Mouse (Mus musculus) CD4-positive, CD25-positive, alpha-beta regulatory T cell (primary cell): ENCODE measurements around the gene Taar5. TPM values are rescaled to one million over a fixed set of nuclear protein-coding genes. Genes with fewer than 3 reads are reported as not detected.

Experiments used
- polyA plus RNA-seq: library from polyadenylated mRNA; unstranded; fragments of 100-300 nt; shearing (Covaris generic); gene quantifications from one replicate; pipeline ENCODE4 v1.2.1, GENCODE M21; 2017

Gene Taar5
- polyA plus RNA-seq, result not detected

DNA sequence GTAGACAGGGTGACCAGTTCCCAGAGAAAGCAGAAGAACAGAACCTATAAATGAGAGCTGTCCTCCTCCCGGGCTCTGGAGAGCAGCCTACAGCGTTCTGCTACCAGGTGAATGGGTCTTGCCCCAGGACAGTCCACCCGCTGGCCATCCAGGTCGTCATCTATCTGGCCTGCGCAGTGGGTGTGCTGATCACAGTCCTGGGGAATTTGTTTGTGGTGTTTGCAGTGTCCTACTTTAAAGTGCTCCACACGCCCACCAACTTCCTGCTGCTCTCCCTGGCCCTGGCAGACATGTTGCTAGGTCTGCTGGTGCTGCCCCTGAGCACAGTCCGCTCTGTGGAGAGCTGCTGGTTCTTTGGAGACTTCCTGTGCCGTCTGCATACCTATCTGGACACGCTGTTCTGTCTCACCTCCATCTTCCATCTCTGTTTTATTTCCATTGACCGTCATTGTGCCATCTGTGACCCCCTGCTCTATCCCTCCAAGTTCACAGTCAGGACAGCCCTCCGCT, at the start of gene Taar5:
Gene Taar5 (plus strand): TSS at position 51 of the 510 bp plus-strand sequence.

GRCm38 (mm10) chr10:23938312-23938711, 32.2 kb upstream of the Taar5 start, which contains the start of gene Taar2:
TSS of gene Taar2 (plus strand) at chr10:23938572.

DNA sequence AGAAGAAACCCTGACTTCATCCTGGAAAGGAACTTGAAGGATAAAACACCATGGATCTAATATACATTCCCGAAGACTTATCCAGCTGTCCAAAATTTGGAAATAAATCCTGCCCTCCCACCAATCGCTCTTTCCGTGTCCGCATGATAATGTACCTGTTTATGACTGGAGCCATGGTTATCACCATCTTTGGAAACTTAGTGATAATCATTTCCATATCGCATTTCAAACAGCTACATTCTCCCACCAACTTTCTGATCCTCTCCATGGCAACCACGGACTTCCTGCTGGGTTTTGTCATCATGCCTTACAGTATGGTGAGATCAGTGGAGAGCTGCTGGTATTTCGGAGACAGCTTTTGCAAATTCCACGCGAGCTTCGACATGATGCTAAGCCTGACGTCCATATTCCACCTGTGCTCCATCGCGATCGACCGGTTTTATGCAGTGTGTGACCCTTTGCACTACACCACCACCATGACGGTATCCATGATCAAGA, 20.9 kb upstream of the Taar5 start, which contains the start of gene Taar3:
Gene Taar3 (plus strand): TSS at position 51 of the 498 bp plus-strand sequence.

DNA sequence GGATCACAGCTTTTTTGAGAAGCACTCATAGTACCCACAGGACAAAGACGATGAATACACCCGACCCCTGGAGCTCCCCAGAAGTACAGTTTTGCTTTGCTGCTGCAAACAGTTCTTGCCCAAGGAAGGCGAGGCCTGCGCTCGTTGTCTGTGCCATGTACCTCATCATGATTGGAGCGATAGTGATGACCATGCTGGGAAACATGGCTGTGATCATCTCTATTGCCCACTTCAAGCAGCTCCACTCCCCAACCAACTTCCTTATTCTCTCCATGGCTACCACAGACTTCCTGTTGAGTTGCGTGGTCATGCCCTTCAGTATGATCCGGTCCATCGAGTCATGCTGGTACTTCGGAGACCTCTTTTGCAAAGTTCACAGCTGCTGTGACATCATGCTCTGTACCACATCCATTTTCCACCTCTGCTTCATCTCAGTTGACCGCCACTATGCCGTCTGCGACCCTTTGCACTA, 10.0 kb upstream of the Taar5 start, which contains the start of gene Taar4:
Gene Taar4 (plus strand): TSS at position 51 of the 472 bp plus-strand sequence.

DNA sequence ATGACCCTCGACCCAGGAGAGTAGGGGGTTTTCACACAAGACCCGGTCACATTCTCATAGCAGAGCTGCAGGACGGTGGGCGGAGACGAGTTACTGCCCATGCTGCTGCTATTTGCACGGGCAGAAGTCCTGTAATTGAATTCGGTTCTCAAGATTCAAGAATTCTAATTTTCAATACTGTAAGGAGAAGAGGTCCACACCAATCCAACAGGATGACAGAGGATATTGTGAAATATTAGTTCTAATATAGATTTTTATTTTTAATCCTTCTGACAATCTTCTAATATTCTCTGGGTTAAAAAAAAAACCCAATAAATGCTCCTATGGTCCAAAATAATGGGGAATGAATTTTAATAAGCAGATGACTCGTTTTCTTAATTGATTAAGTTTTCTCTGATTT, 15.0 kb downstream of the Taar5 start, which contains the start of gene Taar6:
Gene Taar6 (minus strand): TSS at position 101 of the 400 bp plus-strand sequence.

DNA sequence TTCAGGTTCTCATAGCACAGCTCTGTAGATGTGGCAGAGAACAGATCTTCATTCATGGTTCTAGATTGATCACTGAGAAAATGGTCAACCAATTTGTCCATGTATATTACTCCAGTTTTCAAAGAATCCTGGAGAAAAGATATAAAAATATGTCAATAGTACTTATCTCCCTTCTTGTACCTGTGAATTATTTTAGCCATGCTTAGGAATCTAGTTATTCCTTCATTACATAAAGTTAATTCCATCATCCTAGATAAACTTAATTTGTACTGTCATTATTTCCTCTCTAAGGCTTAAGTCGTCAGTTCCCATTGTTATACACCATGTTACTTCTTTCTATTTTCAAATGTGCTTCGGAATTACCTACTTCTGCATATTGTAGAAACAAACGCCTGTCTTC, 22.9 kb downstream of the Taar5 start, which contains the start of gene Taar7a:
Gene Taar7a (minus strand): TSS at position 101 of the 400 bp plus-strand sequence.

GRCm38 (mm10) chr10:23999639-24000038, 29.1 kb downstream of the Taar5 start, which contains the start of gene Taar7b:
TSS of gene Taar7b (plus strand) at chr10:23999939.

Other genes starting within 250 kb of the Taar5 start
- gene Rps12, start 183.4 kb upstream of the Taar5 start, polyA plus RNA-seq, result 49.0 TPM
- not detected for gene Slc18b1, start 173.7 kb upstream of the Taar5 start, polyA plus RNA-seq
- gene Vnn3, start 119.2 kb upstream of the Taar5 start, polyA plus RNA-seq, result 0.10 TPM
- gene Vnn1, start 76.0 kb upstream of the Taar5 start, polyA plus RNA-seq, result not detected
- gene Taar1, start 50.4 kb upstream of the Taar5 start, polyA plus RNA-seq, result not detected
- not detected for gene Taar2, start 32.1 kb upstream of the Taar5 start, polyA plus RNA-seq
- gene Taar3, start 21.1 kb upstream of the Taar5 start, polyA plus RNA-seq, result not detected
- not detected for gene Taar4, start 10.2 kb upstream of the Taar5 start, polyA plus RNA-seq
- gene Taar6, start 14.9 kb downstream of the Taar5 start, polyA plus RNA-seq, result not detected
- not detected for gene Taar7a, start 22.8 kb downstream of the Taar5 start, polyA plus RNA-seq
- gene Taar7b, start 29.2 kb downstream of the Taar5 start, polyA plus RNA-seq, result not detected
- not detected for gene Taar7d, start 56.5 kb downstream of the Taar5 start, polyA plus RNA-seq
- gene Taar7e, start 66.9 kb downstream of the Taar5 start, polyA plus RNA-seq, result not detected
- not detected for gene Taar7f, start 78.8 kb downstream of the Taar5 start, polyA plus RNA-seq
- not detected for gene Taar8a, start 105.8 kb downstream of the Taar5 start, polyA plus RNA-seq
- gene Taar8b, start 121.6 kb downstream of the Taar5 start, polyA plus RNA-seq, result not detected
- not detected for gene Taar8c, start 131.2 kb downstream of the Taar5 start, polyA plus RNA-seq
- not detected for gene Taar9, start 138.8 kb downstream of the Taar5 start, polyA plus RNA-seq
- 38.7 TPM for gene Stx7, start 178.6 kb downstream of the Taar5 start, polyA plus RNA-seq